Mouse (Mus musculus) stomach, postnatal 0 days (tissue): ENCODE data around the gene Agfg2.

Experiments used
- CTCF ChIP-seq: IDR thresholded peaks from 2 replicates; pipeline ENCODE4 v1.5.1; 2016; ENCODE audit warnings: antibody characterized with exemption, low read depth, mild to moderate bottlenecking, moderate library complexity
- EP300 ChIP-seq: optimal IDR thresholded peaks from 2 replicates; pipeline ENCODE3; 2016; ENCODE audit warnings: antibody characterized with exemption

- TF ChIP-seq CTCF (no peak), EP300 (no peak)
These were observed 73.8 kb downstream of the Agfg2 start for GRCm38 (mm10) chr5:137610548-137611244.
